ENCODE assay signal across 8 mouse cellular contexts in the genomic region with DNA sequence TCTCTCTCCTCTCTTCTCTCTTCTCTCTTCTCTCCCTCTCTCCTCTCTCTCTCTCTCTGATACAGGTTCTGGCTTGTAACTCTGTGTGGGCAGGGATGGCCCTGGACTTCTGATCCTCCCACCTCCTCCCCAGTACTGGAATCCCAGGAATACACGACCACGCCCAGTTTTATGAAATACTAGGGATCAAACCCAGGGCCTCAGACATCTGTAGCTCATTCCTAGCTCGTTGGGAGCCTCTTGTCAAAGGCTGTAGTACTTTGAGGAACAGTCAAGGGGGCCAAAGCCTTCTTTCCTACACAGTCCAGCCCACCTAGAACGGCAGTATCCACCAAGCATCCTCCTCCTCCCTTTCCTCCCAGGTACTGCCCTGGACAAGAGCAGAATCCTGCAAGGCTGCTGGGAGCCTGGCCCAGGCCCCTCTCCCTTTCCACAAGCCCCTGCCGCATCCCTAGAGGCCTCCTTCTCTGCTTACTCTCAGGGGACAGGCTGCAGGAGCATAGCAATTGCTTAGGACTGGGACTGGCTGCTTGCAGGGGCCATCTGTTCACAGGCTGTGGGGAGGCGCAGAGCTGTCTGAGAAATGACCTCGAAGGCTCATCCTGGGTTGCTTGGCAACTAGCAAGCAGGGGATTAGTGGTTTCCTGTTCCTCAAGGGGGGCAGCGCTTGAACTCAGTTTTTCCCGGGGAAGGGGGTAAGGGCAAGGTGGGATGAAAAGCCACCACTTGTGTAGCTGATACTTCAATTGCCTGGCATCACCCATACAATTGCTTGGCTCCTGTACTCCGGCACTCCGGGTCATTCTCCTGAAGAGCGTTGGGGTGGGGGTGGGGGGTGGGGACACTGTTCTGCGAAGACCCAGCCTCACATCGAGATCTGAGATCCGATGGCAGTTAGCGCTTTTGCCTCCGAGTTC. TPM values are rescaled to one million over a fixed set of nuclear protein-coding genes. Genes with fewer than 3 reads are reported as not detected.
DNase-seq lines count a peak whose midpoint lies in the region; ATAC-seq and TF ChIP-seq lines count a peak whose summit lies in the region.

No protein-coding gene starts in this region.

- TF ChIP-seq POLR2A in myocyte (IDR thresholded peaks at IDR 0.05; ENCODE audit: insufficient read length, low read depth), result no peak

- H3K4me3 ChIP-seq in kidney, embryonic 16.5 days (ENCODE audit: low read length), result peak overlapping the region; percentile 16
- 0 out of 2 replicates have a peak overlapping the region, but pooled peaks have one; percentile 2 for H3K4me3 ChIP-seq in embryonic facial prominence, embryonic 11.5 days (ENCODE audit: low read depth, low read length)
- H3K4me3 ChIP-seq in hindbrain, embryonic 15.5 days, result no peak overlapping the region
- no peak overlapping the region for H3K4me3 ChIP-seq in myocyte

- peak overlapping the region; percentile 27 for H3K9ac ChIP-seq in kidney, embryonic 16.5 days (replicated peaks; ENCODE audit: low read length)
- peak overlapping the region; percentile 30 for H3K9ac ChIP-seq in embryonic facial prominence, embryonic 11.5 days (replicated peaks; ENCODE audit: low read length)
- peak overlapping the region; percentile 20; the same call in 1 of the 2 replicates for H3K9ac ChIP-seq in hindbrain, embryonic 15.5 days

- H3K27ac ChIP-seq in kidney, embryonic 16.5 days (ENCODE audit: low read length), result peak overlapping the region; percentile 8; the same call in 1 of the 2 replicates
- peak overlapping the region; percentile 45 for H3K27ac ChIP-seq in embryonic facial prominence, embryonic 11.5 days (replicated peaks; ENCODE audit: low read depth, low read length)
- H3K27ac ChIP-seq in hindbrain, embryonic 15.5 days (replicated peaks), result peak overlapping the region; percentile 83

- ATAC-seq in kidney, embryonic 16.5 days (ENCODE audit: low FRiP score, low TSS enrichment), result peak; percentile 75; the same call in 1 of the 2 replicates
- peak; percentile 94 for ATAC-seq in embryonic facial prominence, embryonic 11.5 days (replicated peaks; ENCODE audit: insufficient number of reproducible peaks, low FRiP score, low TSS enrichment, low read depth)
- peak; percentile 87 for ATAC-seq in hindbrain, embryonic 15.5 days (ENCODE audit: low FRiP score, low read depth)

- DNase-seq in kidney, postnatal 36 days, result no peak
- peak; percentile 17 for DNase-seq in NIH3T3 (ENCODE audit: low read depth)
- peak; percentile 89 for DNase-seq in embryonic facial prominence, embryonic 11.5 days (ENCODE audit: low spot score)
- DNase-seq in urinary bladder, adult 18-20 months (ENCODE audit: low spot score in 2 of 2), result no peak
- no peak for DNase-seq in left cerebral cortex, adult 18-20 months (ENCODE audit: low spot score in 2 of 2)

- peak overlapping the region; percentile 50 for H3K4me2 ChIP-seq in kidney, embryonic 16.5 days (replicated peaks; ENCODE audit: low read depth, low read length)
- H3K4me2 ChIP-seq in embryonic facial prominence, embryonic 11.5 days (ENCODE audit: low read depth, low read length), result peak overlapping the region; percentile 29
- peak overlapping the region; percentile 47 for H3K4me2 ChIP-seq in hindbrain, embryonic 15.5 days
- peak overlapping the region; percentile 48 for H3K4me2 ChIP-seq in myocyte (ENCODE audit: low read depth)

- H3K36me3 ChIP-seq in kidney, embryonic 16.5 days (ENCODE audit: insufficient read depth, low read length), result no peaks in the 10 kb centered on the region
- no peaks in the 10 kb centered on the region for H3K36me3 ChIP-seq in embryonic facial prominence, embryonic 11.5 days (replicated peaks; ENCODE audit: control insufficient read depth, insufficient read depth, low read depth, low read length)
- no peaks in the 10 kb centered on the region for H3K36me3 ChIP-seq in hindbrain, embryonic 15.5 days
- no peaks in the 10 kb centered on the region for H3K36me3 ChIP-seq in myocyte (ENCODE audit: control insufficient read depth, insufficient read depth)

- H3K27me3 ChIP-seq in kidney, embryonic 16.5 days (ENCODE audit: insufficient read depth, low read length), result no peaks in the 10 kb centered on the region
- H3K27me3 ChIP-seq in embryonic facial prominence, embryonic 11.5 days (ENCODE audit: control insufficient read depth, insufficient read depth, low read length), result no peaks in the 10 kb centered on the region
- H3K27me3 ChIP-seq in hindbrain, embryonic 15.5 days, result no peaks in the 10 kb centered on the region
- no peaks in the 10 kb centered on the region for H3K27me3 ChIP-seq in myocyte (ENCODE audit: control insufficient read depth, insufficient read depth, insufficient read length)

- H3K9me3 ChIP-seq in kidney, embryonic 16.5 days (ENCODE audit: low read length), result no peaks in the 10 kb centered on the region
- no peaks in the 10 kb centered on the region for H3K9me3 ChIP-seq in embryonic facial prominence, embryonic 11.5 days (replicated peaks; ENCODE audit: control insufficient read depth, low read length)
- H3K9me3 ChIP-seq in hindbrain, embryonic 15.5 days, result no peaks in the 10 kb centered on the region

- H3ac ChIP-seq in myocyte (ENCODE audit: control insufficient read depth, insufficient read length), result no peak overlapping the region

- H3K4me1 ChIP-seq in kidney, embryonic 16.5 days (ENCODE audit: insufficient read depth, low read length), result peaks cover 16% of the 10 kb centered on the region
- peaks cover 12% of the 10 kb centered on the region; the same call in 1 of the 2 replicates for H3K4me1 ChIP-seq in embryonic facial prominence, embryonic 11.5 days (ENCODE audit: control insufficient read depth, insufficient read depth, low read length)
- peaks cover 20% of the 10 kb centered on the region for H3K4me1 ChIP-seq in hindbrain, embryonic 15.5 days (replicated peaks)

- no peaks in the 10 kb centered on the region for H3K79me2 ChIP-seq in myocyte (ENCODE audit: control insufficient read depth, insufficient read depth)

- 9% methylated on average over 17 of the region's 17 CpGs for WGBS in kidney, embryonic 16.5 days
- WGBS in embryonic facial prominence, embryonic 11.5 days, result 7% methylated on average over 17 of the region's 17 CpGs
- WGBS in hindbrain, embryonic 15.5 days, result 12% methylated on average over 17 of the region's 17 CpGs

TF ChIP-seq in myocyte, 11 proteins besides CTCF, POLR2A, EP300 and RAD21:
- peak in 2 of 3 experiments; percentile 21 to 56 for TF ChIP-seq MYOD1 (IDR thresholded peaks at IDR 0.05; ENCODE audit: control insufficient read depth in 1 of 3, insufficient read length in 2 of 3, low read depth in 2 of 3)
- no peak for TF ChIP-seq USF1 (IDR thresholded peaks at IDR 0.05; ENCODE audit: low read depth)
- no peak for TF ChIP-seq CEBPB (IDR thresholded peaks at IDR 0.05; ENCODE audit: insufficient read depth, poor library complexity, severe bottlenecking)
- TF ChIP-seq MYOG (IDR thresholded peaks at IDR 0.05; ENCODE audit: control insufficient read depth in 1 of 3, insufficient read depth in 1 of 3, insufficient read length in 2 of 3, low read depth in 2 of 3), result peak in 1 of 3 experiments; percentile 37
TF ChIP-seq in myocyte: peak in this region for 2.

RNA-seq across cellular contexts. Expression of gene Tent5b, which starts 40.2 kb away (rescaled TPM):
- polyA plus RNA-seq in kidney, embryonic 16.5 days (2015; fragmentation: Nextera tagmentation; extraction: Ambion mirVana), result 1.6 TPM in 2 replicates
- polyA plus RNA-seq in embryonic facial prominence, embryonic 11.5 days (2014; fragmentation: Nextera tagmentation; extraction: Ambion mirVana), result 0.71 and 0.93 TPM in 2 replicates
- polyA plus RNA-seq in hindbrain, embryonic 15.5 days (2015; fragmentation: Nextera tagmentation; extraction: Ambion mirVana), result 0.49 and 0.58 TPM in 2 replicates
- 3.3 TPM for polyA plus RNA-seq in myocyte (2012; fragmentation: generic; extraction: Trizol)
- under 1 TPM in 1 of 2 experiments, not detected in 1; 0.14 TPM for total RNA-seq in left cerebral cortex, adult 18-20 months (2021)

RNA-seq across cellular contexts. Expression of gene Trnp1, which starts 58.6 kb away (rescaled TPM):
- 0.41 and 0.75 TPM in 2 replicates for polyA plus RNA-seq in kidney, embryonic 16.5 days (2015; fragmentation: Nextera tagmentation; extraction: Ambion mirVana)
- 2.0 and 2.8 TPM in 2 replicates for polyA plus RNA-seq in embryonic facial prominence, embryonic 11.5 days (2014; fragmentation: Nextera tagmentation; extraction: Ambion mirVana)
- 10.8 and 10.9 TPM in 2 replicates for polyA plus RNA-seq in hindbrain, embryonic 15.5 days (2015; fragmentation: Nextera tagmentation; extraction: Ambion mirVana)
- 0.37 TPM for polyA plus RNA-seq in myocyte (2012; fragmentation: generic; extraction: Trizol)
- 100 to 1,000 TPM; 164 to 182 TPM for total RNA-seq in left cerebral cortex, adult 18-20 months (2021)

Comparison
In these comparisons a context has a peak if more than half of its experiments do, and no peak if none do; other contexts are left out.
1. H3K27ac ChIP-seq: peak in every context shown above with its lines; median percentile 83 in hindbrain, embryonic 15.5 days; 45 in embryonic facial prominence, embryonic 11.5 days; 8 in kidney, embryonic 16.5 days.
2. H3K4me3 ChIP-seq: peak in kidney, embryonic 16.5 days (single experiment) and embryonic facial prominence, embryonic 11.5 days (single experiment); none in hindbrain, embryonic 15.5 days (single experiment) and myocyte (single experiment).
3. DNase-seq: peak in NIH3T3 (single experiment) and embryonic facial prominence, embryonic 11.5 days (single experiment); none in kidney, postnatal 36 days (0 of 2), urinary bladder, adult 18-20 months (0 of 2) and left cerebral cortex, adult 18-20 months (0 of 2).
4. Peak in every context shown above with its lines, with median percentiles within 50 percentile points of each other: ATAC-seq, H3K4me2 ChIP-seq and H3K9ac ChIP-seq.